Mouse (Mus musculus): ENCODE results near the gene Gm10282.

DNA sequence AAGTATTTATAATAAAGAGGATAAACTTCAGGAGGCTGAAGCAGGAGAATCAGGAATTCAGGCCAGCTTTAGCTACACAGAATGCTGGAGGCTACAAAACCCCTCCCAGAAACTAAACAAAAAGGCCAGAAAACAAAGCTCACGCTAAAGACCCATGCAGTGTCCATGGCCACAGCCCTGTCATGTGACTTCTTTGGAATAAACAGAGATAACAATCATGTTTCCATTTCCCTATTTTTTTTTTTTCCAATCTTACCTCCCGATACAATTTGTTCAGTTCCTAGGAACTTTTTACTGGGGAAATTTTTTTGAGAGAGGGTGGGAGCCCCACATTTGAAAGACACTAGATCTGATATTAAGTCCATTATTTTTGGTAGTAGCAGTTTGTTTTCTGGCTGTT, 31.2 kb upstream of the Gm10282 start:
- no peak for TF ChIP-seq CTCF (IDR thresholded peaks at IDR 0.05; ENCODE audit: borderline replicate concordance, insufficient read depth, low read depth, low read length)
- TF ChIP-seq POLR2A (IDR thresholded peaks at IDR 0.05; ENCODE audit: borderline replicate concordance, insufficient read depth, low read length) = no peak

Data from cerebellum, adult 2 months (tissue).